Mouse (Mus musculus) layer of hippocampus, postnatal 36 days (tissue): ENCODE results near the gene Phf21a. TPM values are rescaled to one million over a fixed set of nuclear protein-coding genes. Genes with fewer than 3 reads are reported as not detected.
A peak's percentile ranks its signal among the peaks of the same experiment; 100 is the strongest.
"Not testable (repeated sequence)": the region's sequence is repeated elsewhere in the genome, so short reads cannot be mapped to it uniquely, and the experiment has no call there.

ENCODE experiments used
- DNase-seq, 2 experiments: peaks; one replicate each; pipeline ENCODE4 v3.0.0; 2022
- total RNA-seq, 2 experiments: library from RNA; stranded (reverse); gene quantifications; 2 replicates each; pipeline ENCODE4 v1.2.3; 2021

The Phf21a gene
- total RNA-seq, 2 experiments from 2014 or later, result 136 to 142 TPM

DNA sequence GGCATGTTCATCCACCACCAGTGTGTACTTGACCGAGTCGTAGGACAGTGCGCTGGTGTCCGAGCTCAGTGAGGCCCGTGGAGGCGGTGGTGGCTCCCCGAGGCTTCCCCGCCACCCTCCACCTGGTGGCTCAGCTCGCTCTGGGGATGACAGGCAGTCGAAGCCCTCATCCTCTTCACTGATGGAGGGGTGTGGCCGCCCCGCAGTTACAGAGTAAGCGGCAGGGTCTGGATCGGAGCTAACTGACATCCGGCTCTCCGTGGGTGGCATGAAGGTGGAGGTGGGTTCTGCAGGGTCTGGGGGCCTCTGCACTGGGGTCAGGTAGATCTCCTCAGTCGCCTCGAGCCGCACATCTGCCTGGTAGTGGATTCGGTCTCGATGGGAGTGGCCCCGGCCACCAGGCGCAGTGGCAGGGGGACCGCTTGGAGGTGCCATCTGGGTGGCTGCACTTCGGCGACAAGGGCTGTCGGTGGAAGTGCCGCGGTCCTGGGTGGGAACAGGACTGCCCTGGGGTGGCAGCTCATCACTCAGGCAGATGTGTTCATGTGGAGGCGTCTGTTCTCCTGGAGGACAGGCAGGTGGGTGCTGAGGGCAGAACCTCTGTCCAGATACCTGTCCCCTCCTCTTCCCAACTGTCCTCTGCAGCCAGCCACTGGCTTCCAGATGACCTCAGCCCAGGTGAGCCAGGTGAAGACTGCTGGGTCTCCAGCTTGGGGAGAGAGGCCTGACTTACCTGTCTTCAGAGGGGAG, 294.1 kb downstream of the Phf21a start:
- no peak for DNase-seq

DNA sequence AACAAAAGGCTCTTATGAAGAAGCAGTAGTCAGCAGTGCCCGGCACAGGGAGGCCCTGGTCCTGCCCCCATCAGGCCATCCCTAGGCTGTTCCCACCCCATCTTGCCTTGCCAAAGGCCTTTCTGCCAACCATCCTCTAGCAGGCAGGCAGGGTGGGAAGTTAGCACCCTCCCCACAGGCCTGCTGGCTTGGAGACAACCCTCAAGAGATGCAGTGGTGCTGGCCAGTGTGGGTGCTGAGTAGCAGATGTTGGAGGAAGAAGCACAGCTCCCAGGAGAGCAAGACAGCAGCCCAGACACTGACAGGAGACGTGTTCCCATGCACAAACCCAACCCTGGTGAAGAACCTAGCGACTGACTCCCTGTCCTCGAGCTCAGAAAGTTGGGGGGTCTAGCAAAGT, 294.7 kb downstream of the Phf21a start:
- peak in 1 of 2 experiments; percentile 60 for DNase-seq

- DNase-seq, result no peak
Observed at GRCm38 (mm10) chr2:92388081-92388517, 295.2 kb downstream of the Phf21a start.

GRCm38 (mm10) chr2:92388891-92389641, 296.1 kb downstream of the Phf21a start:
- DNase-seq, result peak; percentile 89 to 94

DNA sequence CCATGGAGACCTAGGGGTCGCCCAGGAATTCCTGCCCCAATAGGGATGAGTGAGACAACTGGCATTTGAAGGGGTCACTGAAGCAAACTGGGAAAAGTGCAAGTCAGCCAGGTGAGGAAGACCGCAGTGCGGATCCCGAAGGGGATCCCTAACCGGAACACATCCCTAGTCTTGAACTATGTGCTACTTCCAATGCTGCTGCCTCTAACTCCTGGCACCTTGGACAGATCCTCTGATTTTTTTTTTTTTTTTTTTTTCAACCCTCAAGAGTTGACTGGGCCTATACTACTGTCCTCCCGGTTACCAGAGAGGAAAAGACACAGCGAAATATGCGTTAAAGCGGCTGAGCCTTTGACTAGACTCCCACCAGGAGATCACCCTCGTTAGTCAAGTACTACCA, 296.7 kb downstream of the Phf21a start:
- DNase-seq, result no peak

DNA sequence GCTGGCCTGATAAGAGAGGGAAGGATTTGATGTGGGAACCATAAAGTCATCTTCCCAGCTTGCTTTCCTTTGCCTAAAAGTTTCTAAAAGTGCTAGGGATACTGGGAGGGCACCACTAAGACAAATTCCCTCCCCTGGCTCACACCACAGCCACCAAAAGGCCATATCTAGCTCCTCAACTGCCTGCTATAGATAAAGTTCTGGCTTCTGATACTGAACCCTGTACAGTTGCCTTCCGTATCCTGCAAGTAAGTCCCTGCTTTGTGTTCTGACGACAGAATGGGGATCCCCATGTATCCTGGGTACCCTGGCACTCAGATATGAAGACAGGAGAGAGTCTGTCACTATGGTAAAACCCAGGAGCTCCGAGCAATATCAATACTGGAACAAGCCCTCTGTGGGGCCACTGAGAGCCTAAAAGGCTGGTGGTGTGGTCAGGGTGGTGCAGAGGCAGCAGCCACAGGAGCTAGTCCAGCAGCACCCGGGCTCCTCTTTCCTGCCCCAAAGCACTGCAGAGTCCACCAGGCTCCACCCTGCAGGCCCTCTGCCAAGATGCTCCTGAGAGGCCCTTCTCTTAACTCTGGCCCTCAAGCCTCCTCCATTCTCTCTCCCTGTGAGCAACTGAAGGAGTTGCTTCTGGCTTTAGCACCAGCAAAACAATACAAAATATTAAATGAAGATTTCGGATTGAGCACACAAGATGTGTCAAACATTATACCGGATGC, 297.5 kb downstream of the Phf21a start:
- no peak for DNase-seq

GRCm38 (mm10) chr2:92391116-92391515, 298.2 kb downstream of the Phf21a start:
- DNase-seq, result peak in 1 of 2 experiments; percentile 52

GRCm38 (mm10) chr2:92391703-92392317, 298.9 kb downstream of the Phf21a start:
- no peak for DNase-seq

DNA sequence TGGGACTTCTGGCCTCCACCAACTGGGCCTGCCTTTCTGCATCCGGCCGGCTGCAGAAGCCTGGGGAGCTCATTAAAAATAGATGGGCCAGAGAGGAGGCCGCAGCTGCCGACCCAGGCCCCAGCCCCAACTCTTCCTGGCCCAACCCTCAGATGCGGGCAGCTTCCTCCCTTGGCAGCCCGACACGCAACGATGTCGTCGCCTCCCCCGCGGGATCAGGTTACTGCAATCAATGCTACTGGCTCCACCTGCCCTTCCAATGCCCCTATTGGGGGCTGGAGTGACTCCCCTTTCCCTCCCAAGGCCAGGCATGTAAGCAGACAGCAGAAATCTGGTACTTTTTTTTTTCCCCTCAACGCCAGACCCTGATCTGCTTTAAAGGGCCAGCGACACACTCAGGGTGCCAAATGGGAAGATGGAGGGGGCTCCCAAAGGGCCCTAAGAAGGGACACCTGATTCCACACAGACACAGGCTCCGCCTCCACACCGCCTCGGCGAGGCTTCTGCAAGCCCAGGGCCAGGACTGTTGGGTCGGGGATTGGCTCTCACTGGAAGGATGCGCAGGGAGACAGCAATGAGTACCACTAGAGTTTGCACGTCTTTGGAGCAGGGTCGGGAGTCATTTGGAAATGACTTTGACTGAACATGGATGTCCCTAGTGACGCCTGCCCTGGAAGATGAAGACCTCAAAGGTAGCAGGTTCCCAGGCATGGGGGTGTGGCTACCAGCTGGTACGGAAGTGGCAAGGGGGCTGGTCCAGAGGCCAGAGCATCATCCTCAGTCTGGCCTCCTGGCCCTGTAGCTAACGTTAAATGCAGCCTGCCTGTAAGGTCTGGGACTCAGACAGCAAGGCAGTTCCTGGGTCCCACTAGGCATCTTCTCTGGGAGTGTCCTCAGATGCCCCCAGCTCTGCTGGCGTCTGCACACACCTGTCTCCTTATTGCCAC, 299.7 kb downstream of the Phf21a start:
- DNase-seq, result no peak

- DNase-seq, result no peak
Observed at GRCm38 (mm10) chr2:92395535-92395934, 302.6 kb downstream of the Phf21a start.

DNA sequence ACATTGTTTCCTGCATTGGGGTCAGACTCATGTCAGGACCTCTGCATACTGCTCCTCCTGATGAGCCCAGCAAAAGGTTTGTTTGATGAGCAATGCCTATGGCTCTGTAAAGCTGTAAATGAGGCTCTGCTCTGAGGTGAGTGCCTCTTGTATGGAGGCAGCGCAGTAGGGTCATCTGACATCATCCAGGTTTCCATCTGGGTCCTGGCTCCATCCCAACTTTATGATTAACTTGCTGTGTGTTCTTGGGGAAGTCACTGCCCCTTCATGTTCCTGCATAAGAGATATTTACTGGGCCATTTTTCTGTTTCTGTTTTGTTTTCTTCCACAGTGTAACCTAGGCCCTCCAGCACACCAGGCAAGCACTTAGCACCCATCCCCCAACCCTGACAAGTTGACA, 304.5 kb downstream of the Phf21a start:
- no peak for DNase-seq

DNA sequence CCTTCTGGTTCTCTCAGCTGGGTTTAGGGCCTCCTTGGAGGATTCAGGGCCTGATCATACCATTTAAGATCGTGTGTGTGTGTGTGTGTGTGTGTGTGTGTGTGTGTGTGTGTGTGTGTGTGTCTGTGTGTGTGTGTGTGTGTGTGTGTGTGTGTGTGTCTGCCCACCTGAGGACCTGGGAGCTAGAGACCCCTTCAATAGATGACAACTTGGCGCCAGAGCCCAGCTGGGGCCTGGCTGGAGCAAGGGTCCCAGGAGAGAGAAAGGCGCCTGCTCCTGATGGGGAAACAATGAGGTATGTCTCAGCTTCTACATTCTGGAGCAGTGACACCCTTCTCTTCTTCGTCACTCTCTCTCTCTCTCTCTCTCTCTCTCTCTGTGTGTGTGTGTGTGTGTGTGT, 307.0 kb downstream of the Phf21a start:
- not testable (repeated sequence) for DNase-seq

DNA sequence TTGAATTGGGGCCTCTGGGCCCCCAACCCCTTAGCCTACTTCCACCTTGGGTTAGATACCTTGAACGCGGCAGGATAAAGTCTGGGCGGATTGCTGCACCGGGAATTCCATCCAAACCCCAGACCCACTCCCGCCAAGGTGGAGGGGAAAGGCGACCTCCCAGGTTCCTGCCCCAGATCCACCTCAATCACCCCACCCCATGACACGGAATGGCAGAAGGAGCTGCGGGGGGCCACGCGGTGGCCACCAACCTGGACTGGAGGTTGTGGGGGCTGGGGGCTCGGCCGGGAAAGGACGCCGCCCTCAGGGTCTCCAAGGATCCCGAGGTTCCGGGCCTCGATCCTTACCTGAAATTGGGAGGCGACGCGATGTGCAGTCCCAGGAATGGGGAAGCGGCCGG, 307.8 kb downstream of the Phf21a start:
- no peak for DNase-seq

DNA sequence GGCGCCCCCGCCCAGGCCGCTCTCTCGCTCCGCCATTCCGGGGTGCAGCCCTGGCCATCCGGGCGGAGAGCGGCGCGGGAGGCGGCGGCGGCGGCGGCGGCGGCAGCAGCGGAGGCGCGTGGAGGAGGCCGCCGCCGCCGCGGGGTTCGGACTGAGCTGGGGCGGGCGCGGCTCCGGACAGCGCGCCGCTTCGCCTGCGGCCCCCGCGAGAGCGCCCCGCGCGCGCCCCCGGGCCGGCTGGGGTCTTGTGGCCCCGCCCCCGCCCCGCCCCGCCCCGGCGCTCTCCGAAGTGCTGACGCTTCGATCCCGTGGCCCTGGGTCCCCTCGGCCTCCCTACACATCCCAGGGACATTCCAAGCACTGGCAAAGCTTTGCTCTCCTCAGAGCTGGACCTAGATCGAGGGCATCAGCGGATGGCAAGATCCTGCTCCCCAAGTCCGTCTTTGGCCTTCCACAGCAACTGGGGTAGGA, 308.2 kb downstream of the Phf21a start, which contains the start of gene Mapk8ip1:
Gene Mapk8ip1, minus strand, starts transcription at position 173 of the 471 bp plus-strand sequence.
- DNase-seq, result no peak

DNA sequence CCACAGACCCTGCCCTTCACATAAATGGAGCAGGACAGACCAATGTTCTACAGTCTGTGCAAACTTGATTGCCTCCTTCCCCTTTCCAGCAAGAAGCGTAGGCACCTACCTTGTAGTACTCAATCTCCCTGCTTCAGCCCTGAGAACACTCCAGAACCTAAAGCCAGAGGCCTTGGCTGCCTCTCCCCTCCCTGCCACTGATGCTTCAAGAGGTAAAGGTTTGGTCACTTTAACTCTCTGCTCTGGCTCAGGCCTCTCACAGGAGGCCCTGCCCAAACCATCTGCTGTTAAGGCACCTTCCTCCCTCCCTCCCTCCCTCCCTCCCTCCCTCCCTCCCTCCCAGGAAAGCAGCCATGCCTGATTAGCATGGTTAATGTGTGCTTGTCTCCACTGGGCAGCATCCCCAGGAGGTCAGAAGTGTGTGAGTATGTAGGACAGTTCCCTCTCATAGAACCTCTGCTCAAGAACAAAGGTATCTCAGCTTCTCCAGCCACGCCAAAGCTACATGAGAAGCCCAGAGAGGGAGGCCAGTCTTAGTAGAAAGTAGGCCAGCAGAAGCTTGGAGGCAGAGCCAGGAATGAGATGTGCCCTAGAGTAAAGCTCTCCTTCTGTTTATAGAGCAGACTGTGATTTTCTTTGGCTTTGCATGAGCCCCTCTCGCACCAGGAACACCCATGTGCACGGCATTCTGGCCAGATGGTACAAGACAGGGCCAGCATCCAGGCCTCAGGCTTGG, 309.8 kb downstream of the Phf21a start:
- DNase-seq, result no peak

DNA sequence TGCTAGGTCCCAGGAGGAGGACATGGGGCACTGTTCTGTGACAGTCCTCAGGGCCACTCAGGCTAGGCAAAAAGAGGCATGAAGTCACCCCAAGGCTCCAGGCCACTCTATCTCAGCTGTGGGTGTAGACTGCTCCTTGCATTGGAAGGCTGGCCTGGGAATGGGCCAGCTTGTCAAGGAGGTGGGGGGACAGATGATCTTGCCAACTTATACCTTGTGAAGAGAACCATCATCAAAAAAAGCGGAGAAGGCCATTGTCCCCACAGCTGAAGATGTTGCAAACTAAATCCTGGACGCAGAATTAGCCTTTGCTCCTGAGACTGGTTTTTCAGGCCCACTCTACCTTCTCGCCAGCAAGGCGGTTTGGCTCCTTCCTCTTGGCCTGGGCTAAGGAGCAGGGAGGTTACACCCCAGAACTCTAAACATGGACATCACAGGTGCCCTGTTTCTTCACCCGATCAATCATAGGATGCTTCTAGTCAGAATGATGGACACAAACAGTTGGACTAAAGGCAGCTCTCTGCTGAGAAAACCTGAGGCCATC, 310.9 kb downstream of the Phf21a start:
- DNase-seq, result no peak

GRCm38 (mm10) chr2:92404737-92405136, 311.8 kb downstream of the Phf21a start:
- DNase-seq, result no peak

- no peak for DNase-seq
Observed at GRCm38 (mm10) chr2:92405687-92406086, 312.8 kb downstream of the Phf21a start.

DNA sequence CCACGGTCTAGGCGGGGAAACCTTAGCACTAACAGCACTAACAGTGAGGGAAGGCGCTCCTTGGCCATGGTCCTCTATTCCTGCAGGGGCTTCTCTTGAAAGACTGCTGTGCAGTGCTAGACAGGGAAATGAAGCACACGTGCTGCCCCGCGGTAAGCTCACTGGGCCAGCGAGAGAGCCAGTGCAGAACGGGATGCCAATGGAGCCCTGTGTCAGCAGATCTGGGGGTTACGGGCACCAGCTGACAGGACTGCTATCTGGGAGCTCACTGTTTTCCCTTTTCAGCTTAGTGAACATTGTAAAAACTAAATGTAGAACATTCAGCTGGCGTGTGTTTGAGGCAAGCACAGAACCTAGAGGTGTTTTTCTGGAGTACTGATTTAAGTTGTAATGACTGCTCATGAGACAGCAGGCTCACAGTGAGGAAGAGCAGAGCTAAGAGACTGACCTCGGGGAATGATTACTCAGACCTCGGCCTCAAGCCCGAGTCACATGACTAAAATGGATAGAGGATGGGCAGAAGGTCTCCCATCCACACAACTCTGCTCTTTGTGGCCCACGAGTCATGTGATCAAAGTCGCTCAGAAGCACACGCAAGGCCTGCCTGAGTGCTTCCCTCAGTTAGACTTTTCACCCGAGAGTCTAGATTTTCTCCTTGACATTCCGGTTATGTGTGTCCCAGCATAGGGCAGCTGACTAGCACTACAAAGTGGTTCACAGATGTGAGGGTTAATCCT, 315.6 kb downstream of the Phf21a start:
- DNase-seq, result no peak
